Comparison of ENCODE assay signal across 25 mouse cellular contexts in genomic region chr10:25411836-25412373, GRCm38 (mm10). TPM values are rescaled to one million over a fixed set of nuclear protein-coding genes. Genes with fewer than 3 reads are reported as not detected.
A peak's percentile ranks its signal among the peaks of the same experiment; 100 is the strongest.
DNase-seq lines count a peak whose midpoint lies in the region; ATAC-seq and TF ChIP-seq lines count a peak whose summit lies in the region.
"Had no signal": no experiment of that assay in that cellular context is flagged by ENCODE, and none has a peak within 500 bp of the region (broad histone marks: within the 10 kb centered on the region; RNA-seq: fewer than 3 reads in every experiment).

No protein-coding gene starts in this region.

- ATAC-seq in embryonic facial prominence, embryonic 12.5 days (ENCODE audit: insufficient number of reproducible peaks, insufficient read depth, low FRiP score, low TSS enrichment), result no peak
- no peak for ATAC-seq in intestine, embryonic 14.5 days (replicated peaks; ENCODE audit: low FRiP score, low TSS enrichment, low read depth)
- ATAC-seq in intestine, embryonic 16.5 days, result no peak
- ATAC-seq in lung, embryonic 15.5 days (ENCODE audit: borderline replicate concordance, extremely low read depth, low FRiP score, low TSS enrichment), result peak; percentile 31; the same call in 1 of the 2 replicates
- ATAC-seq: CD4-positive, CD25-positive, alpha-beta regulatory T cell, adult 4 months; intestine, postnatal 0 days; midbrain, embryonic 13.5 days had no signal

- H3K36me3 ChIP-seq in embryonic facial prominence, embryonic 12.5 days, result no peaks in the 10 kb centered on the region
- H3K36me3 ChIP-seq in embryonic facial prominence, embryonic 10.5 days (replicated peaks), result no peaks in the 10 kb centered on the region
- no peaks in the 10 kb centered on the region for H3K36me3 ChIP-seq in intestine, embryonic 14.5 days (ENCODE audit: control insufficient read depth, insufficient read depth, low read length)
- H3K36me3 ChIP-seq in intestine, embryonic 16.5 days (ENCODE audit: control insufficient read depth, insufficient read depth, low read length), result no peaks in the 10 kb centered on the region
- no peaks in the 10 kb centered on the region for H3K36me3 ChIP-seq in lung, embryonic 15.5 days
- H3K36me3 ChIP-seq: embryonic facial prominence, embryonic 13.5 days; forebrain, embryonic 10.5 days; G1E; heart, embryonic 15.5 days; liver, embryonic 13.5 days; midbrain, embryonic 13.5 days; neural tube, embryonic 15.5 days had no signal

- 0 out of 2 replicates have a peak overlapping the region, but pooled peaks have one; percentile 11 for H3K27ac ChIP-seq in embryonic facial prominence, embryonic 12.5 days
- H3K27ac ChIP-seq in embryonic facial prominence, embryonic 10.5 days (replicated peaks), result no peak overlapping the region
- peak overlapping the region; percentile 14; the same call in 1 of the 2 replicates for H3K27ac ChIP-seq in intestine, embryonic 14.5 days (ENCODE audit: low read depth)
- no peak overlapping the region for H3K27ac ChIP-seq in intestine, embryonic 16.5 days (ENCODE audit: low read length)
- H3K27ac ChIP-seq in lung, embryonic 15.5 days, result 0 out of 2 replicates have a peak overlapping the region, but pooled peaks have one; percentile 41
- peak overlapping the region; percentile 79 for H3K27ac ChIP-seq in embryonic fibroblast, embryonic 13.5 days (ENCODE audit: insufficient read depth, low read length)
- H3K27ac ChIP-seq: embryonic facial prominence, embryonic 13.5 days; forebrain, embryonic 10.5 days; heart, embryonic 15.5 days; hindbrain, embryonic 14.5 days; liver, embryonic 13.5 days; midbrain, embryonic 13.5 days; neural tube, embryonic 15.5 days had no signal

- no peak overlapping the region for H3K9ac ChIP-seq in embryonic facial prominence, embryonic 12.5 days
- no peak overlapping the region for H3K9ac ChIP-seq in intestine, embryonic 14.5 days (ENCODE audit: low read length)
- no peak overlapping the region for H3K9ac ChIP-seq in intestine, embryonic 16.5 days (ENCODE audit: low read depth, low read length)
- H3K9ac ChIP-seq in lung, embryonic 15.5 days, result no peak overlapping the region
- H3K9ac ChIP-seq: embryonic facial prominence, embryonic 13.5 days; heart, embryonic 15.5 days; hindbrain, embryonic 14.5 days; liver, embryonic 13.5 days; midbrain, embryonic 13.5 days; neural tube, embryonic 15.5 days had no signal

- no peak overlapping the region for H3K4me3 ChIP-seq in embryonic facial prominence, embryonic 12.5 days
- no peak overlapping the region for H3K4me3 ChIP-seq in embryonic facial prominence, embryonic 10.5 days
- H3K4me3 ChIP-seq in intestine, embryonic 14.5 days (ENCODE audit: low read depth, low read length), result no peak overlapping the region
- H3K4me3 ChIP-seq in intestine, embryonic 16.5 days (ENCODE audit: low read length), result no peak overlapping the region
- H3K4me3 ChIP-seq in lung, embryonic 15.5 days, result no peak overlapping the region
- no peak overlapping the region for H3K4me3 ChIP-seq in embryonic fibroblast, embryonic 13.5 days (ENCODE audit: insufficient read depth, low read length)
- H3K4me3 ChIP-seq: embryonic facial prominence, embryonic 13.5 days; forebrain, embryonic 10.5 days; heart, embryonic 15.5 days; liver, embryonic 13.5 days; midbrain, embryonic 13.5 days; myocyte; neural tube, embryonic 15.5 days had no signal

- no peak for TF ChIP-seq CTCF in embryonic fibroblast, embryonic 13.5 days (IDR thresholded peaks at IDR 0.05; ENCODE audit: borderline replicate concordance, insufficient read depth, low read length)

- H3K27me3 ChIP-seq in embryonic facial prominence, embryonic 12.5 days, result no peaks in the 10 kb centered on the region
- H3K27me3 ChIP-seq in embryonic facial prominence, embryonic 10.5 days (replicated peaks; ENCODE audit: low read depth, poor library complexity, severe bottlenecking), result no peaks in the 10 kb centered on the region
- H3K27me3 ChIP-seq in intestine, embryonic 14.5 days (replicated peaks; ENCODE audit: control insufficient read depth, insufficient read depth, low read length), result no peaks in the 10 kb centered on the region
- H3K27me3 ChIP-seq in intestine, embryonic 16.5 days (replicated peaks; ENCODE audit: control insufficient read depth, insufficient read depth, low read length), result no peaks in the 10 kb centered on the region
- H3K27me3 ChIP-seq in lung, embryonic 15.5 days, result no peaks in the 10 kb centered on the region
- H3K27me3 ChIP-seq: embryonic facial prominence, embryonic 13.5 days; heart, embryonic 15.5 days; liver, embryonic 13.5 days; midbrain, embryonic 13.5 days; neural tube, embryonic 15.5 days had no signal

- H3K9me3 ChIP-seq in embryonic facial prominence, embryonic 12.5 days, result no peaks in the 10 kb centered on the region
- H3K9me3 ChIP-seq in embryonic facial prominence, embryonic 10.5 days, result no peaks in the 10 kb centered on the region
- H3K9me3 ChIP-seq in intestine, embryonic 14.5 days (ENCODE audit: control insufficient read depth, low read length), result no peaks in the 10 kb centered on the region
- H3K9me3 ChIP-seq in intestine, embryonic 16.5 days (ENCODE audit: control insufficient read depth, low read length), result no peaks in the 10 kb centered on the region
- H3K9me3 ChIP-seq in lung, embryonic 15.5 days, result no peaks in the 10 kb centered on the region
- H3K9me3 ChIP-seq: embryonic facial prominence, embryonic 13.5 days; G1E; heart, embryonic 15.5 days; liver, embryonic 13.5 days; midbrain, embryonic 13.5 days; neural tube, embryonic 15.5 days had no signal

- no peak for DNase-seq in embryonic facial prominence, embryonic 10.5 days (ENCODE audit: low spot score)
- DNase-seq in intestine, embryonic 14.5 days (ENCODE audit: low spot score), result no peak
- DNase-seq in lung, postnatal 14 days, result no peak
- no peak for DNase-seq in adrenal gland, adult 2 months
- DNase-seq: adrenal gland, postnatal 10 days; cerebellum, adult 11-12 months; cerebellum, postnatal 36 days; left cerebral cortex, postnatal 4 days; liver, embryonic 13.5 days; right cerebral cortex, postnatal 4 days; thymus, postnatal 14 days had no signal

- no peak overlapping the region for H3K4me2 ChIP-seq in embryonic facial prominence, embryonic 12.5 days (replicated peaks)
- H3K4me2 ChIP-seq in intestine, embryonic 14.5 days (ENCODE audit: low read length), result no peak overlapping the region
- H3K4me2 ChIP-seq in intestine, embryonic 16.5 days (ENCODE audit: low read depth, low read length), result no peak overlapping the region
- no peak overlapping the region for H3K4me2 ChIP-seq in lung, embryonic 15.5 days
- H3K4me2 ChIP-seq: embryonic facial prominence, embryonic 13.5 days; heart, embryonic 15.5 days; hindbrain, embryonic 14.5 days; liver, embryonic 13.5 days; midbrain, embryonic 13.5 days; neural tube, embryonic 15.5 days had no signal

- WGBS in embryonic facial prominence, embryonic 12.5 days, result 57% methylated on average over 6 of the region's 6 CpGs
- 71% methylated on average over 6 of the region's 6 CpGs for WGBS in embryonic facial prominence, embryonic 10.5 days
- WGBS in intestine, embryonic 14.5 days, result 39% methylated on average over 6 of the region's 6 CpGs
- WGBS in intestine, embryonic 16.5 days, result 47% methylated on average over 6 of the region's 6 CpGs
- WGBS in lung, embryonic 15.5 days, result 34% methylated on average over 6 of the region's 6 CpGs

- TF ChIP-seq POLR2A in embryonic fibroblast, embryonic 13.5 days (IDR thresholded peaks at IDR 0.05; ENCODE audit: low read depth, low read length), result no peak

- peaks cover 13% of the 10 kb centered on the region; the same call in 1 of the 2 replicates for H3K4me1 ChIP-seq in embryonic facial prominence, embryonic 12.5 days
- H3K4me1 ChIP-seq in embryonic facial prominence, embryonic 10.5 days, result peaks cover 12% of the 10 kb centered on the region
- peaks cover 5% of the 10 kb centered on the region for H3K4me1 ChIP-seq in intestine, embryonic 14.5 days (replicated peaks; ENCODE audit: control insufficient read depth, insufficient read depth, low read length)
- H3K4me1 ChIP-seq in intestine, embryonic 16.5 days (ENCODE audit: control insufficient read depth, insufficient read depth, low read length), result no peaks in the 10 kb centered on the region
- peaks cover 11% of the 10 kb centered on the region for H3K4me1 ChIP-seq in lung, embryonic 15.5 days
- peaks cover 2% of the 10 kb centered on the region for H3K4me1 ChIP-seq in embryonic fibroblast, embryonic 13.5 days (ENCODE audit: control insufficient read depth, insufficient read depth, low read length)
- H3K4me1 ChIP-seq: forebrain, embryonic 10.5 days; midbrain, embryonic 13.5 days; neural tube, embryonic 15.5 days had no signal

RNA-seq across cellular contexts. Expression of gene Epb41l2, which starts 52.3 kb away (rescaled TPM):
- 89.3 and 96.7 TPM in 2 replicates for polyA plus RNA-seq in embryonic facial prominence, embryonic 12.5 days (2016; fragmentation: Nextera tagmentation; extraction: Ambion mirVana)
- polyA plus RNA-seq in embryonic facial prominence, embryonic 10.5 days (2016; fragmentation: Nextera tagmentation; extraction: Ambion mirVana), result 47.3 and 52.9 TPM in 2 replicates
- 46.3 and 51.3 TPM in 2 replicates for polyA plus RNA-seq in intestine, embryonic 14.5 days (2014; fragmentation: Nextera tagmentation; extraction: Ambion mirVana)
- polyA plus RNA-seq in intestine, embryonic 16.5 days (2015; fragmentation: Nextera tagmentation; extraction: Ambion mirVana), result 34.6 and 34.7 TPM in 2 replicates
- 84.2 and 90.6 TPM in 2 replicates for polyA plus RNA-seq in lung, embryonic 15.5 days (2015; fragmentation: Nextera tagmentation; extraction: Ambion mirVana)
- polyA plus RNA-seq in embryonic fibroblast, embryonic 13.5 days (2011; ENCODE audit: insufficient read length, low read depth, missing spikeins), result 134 and 138 TPM in 2 replicates
- total RNA-seq in adrenal gland, adult 2 months (2021), result 10 to 100 TPM; 61.7 to 71.6 TPM
- 16.9 and 20.5 TPM in 2 replicates for polyA plus RNA-seq in adrenal gland, adult 2 months (2012; rRNA removed)
- polyA plus RNA-seq: G1E had no signal

Comparison
In these comparisons a context has a peak if more than half of its experiments do, and no peak if none do; other contexts are left out.
1. H3K27ac ChIP-seq: peak in embryonic facial prominence, embryonic 12.5 days (single experiment), intestine, embryonic 14.5 days (single experiment), lung, embryonic 15.5 days (single experiment) and embryonic fibroblast, embryonic 13.5 days (single experiment); none in embryonic facial prominence, embryonic 10.5 days (single experiment) and intestine, embryonic 16.5 days (single experiment).